In the genomic region with DNA sequence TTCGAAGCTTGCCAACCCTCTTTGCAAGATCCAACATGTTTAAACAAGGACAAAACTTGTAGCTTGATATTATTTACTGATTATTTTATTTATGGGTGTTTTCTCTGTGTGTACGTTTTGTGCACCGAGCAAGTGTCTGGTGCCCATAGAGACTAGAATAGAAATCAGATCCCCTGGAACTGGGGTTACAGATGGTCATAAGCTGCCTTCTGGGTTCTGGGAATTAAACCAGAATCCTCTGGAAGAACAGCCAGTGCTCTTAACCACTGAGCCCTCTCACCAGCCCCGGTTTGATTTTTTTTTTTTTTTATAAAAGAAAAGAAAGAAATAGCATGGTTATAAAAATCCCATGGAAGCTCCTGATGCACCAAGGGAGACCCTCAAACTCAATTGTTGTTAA, we compare ENCODE assay signal across 17 mouse cellular contexts. TPM values are rescaled to one million over a fixed set of nuclear protein-coding genes. Genes with fewer than 3 reads are reported as not detected.
A peak's percentile ranks its signal among the peaks of the same experiment; 100 is the strongest.
DNase-seq lines count a peak whose midpoint lies in the region.
"Had no signal": no experiment of that assay in that cellular context is flagged by ENCODE, and none has a peak within 500 bp of the region (broad histone marks: within the 10 kb centered on the region; RNA-seq: fewer than 3 reads in every experiment).

No protein-coding gene starts in this region.

- peak; percentile 6 for DNase-seq in cerebellum, adult 8-10 months
- DNase-seq in cerebellum, postnatal 25 days, result no peak
- DNase-seq in layer of hippocampus, adult 18-20 months (ENCODE audit: low spot score in 2 of 2), result peak; percentile 28 to 69
- DNase-seq in layer of hippocampus, adult 9-10 months (ENCODE audit: low spot score), result no peak
- peak; percentile 42 for DNase-seq in layer of hippocampus, adult 9-11 months
- no peak for DNase-seq in layer of hippocampus, postnatal 36 days
- DNase-seq: adrenal gland, adult 8-10 months; adrenal gland, postnatal 14 days; adrenal gland, postnatal 36 days; B cell, adult 2 months; cerebellum, adult 11 months; cerebellum, adult 9-10 months; cerebellum, postnatal 10 days; cerebellum, postnatal 36 days; embryo, embryonic 11 days had no signal

RNA-seq across cellular contexts. Expression of a gene that starts 59.1 kb away (rescaled TPM):
- 10 to 100 TPM in 1 of 2 experiments, 1 to 10 TPM in 1; 8.6 to 11.9 TPM for total RNA-seq in layer of hippocampus, adult 18-20 months (2021)
- 10 to 100 TPM in 1 of 2 experiments, 1 to 10 TPM in 1; 9.0 to 14.7 TPM for total RNA-seq in layer of hippocampus, postnatal 36 days (2021)
- total RNA-seq: CH12.LX; common myeloid progenitor, adult 5-6 weeks had no signal

Comparison
In these comparisons a context has a peak if more than half of its experiments do, and no peak if none do; other contexts are left out.
1. DNase-seq: peak in cerebellum, adult 8-10 months (single experiment), layer of hippocampus, adult 18-20 months (2 of 2) and layer of hippocampus, adult 9-11 months (single experiment); none in cerebellum, postnatal 25 days (0 of 2), layer of hippocampus, adult 9-10 months (single experiment) and layer of hippocampus, postnatal 36 days (0 of 2).